Mouse (Mus musculus) neutrophil, adult 59 days (primary cell): Measurements from ENCODE around the gene Unc13b. TPM values are rescaled to one million over a fixed set of nuclear protein-coding genes. Genes with fewer than 3 reads are reported as not detected.

Source experiments
- total RNA-seq, 2 experiments: library from RNA; stranded (reverse); gene quantifications; 1 replicate in 1 of 2; 2 replicates in 1 of 2; pipeline ENCODE4 v1.2.4; 2023

Gene Unc13b
- under 1 TPM; 0.22 to 0.62 TPM for total RNA-seq

GRCm38 (mm10) chr4:43058753-43059654 is at the start of gene Unc13b:
Unc13b (plus strand) TSS chr4:43058953.

GRCm38 (mm10) chr4:43010161-43011038 is 48.4 kb upstream of the Unc13b start, which contains the start of gene Fancg:
Fancg (minus strand) TSS chr4:43010506.

GRCm38 (mm10) chr4:43025084-43025960 is 33.4 kb upstream of the Unc13b start, which contains the start of gene Pigo:
Pigo (minus strand) TSS chr4:43025819.

GRCm38 (mm10) chr4:43031237-43031995 is 27.3 kb upstream of the Unc13b start, which contains the start of gene Stoml2:
Stoml2 (minus strand) TSS chr4:43031710.

GRCm38 (mm10) chr4:43045659-43046302 is 13.0 kb upstream of the Unc13b start, which contains the start of gene Fam214b:
Fam214b (minus strand) TSS chr4:43046220.

GRCm38 (mm10) chr4:43266623-43267322 is 208.0 kb downstream of the Unc13b start, which contains the start of gene Atp8b5:
Atp8b5 (plus strand) TSS chr4:43267159.

Other genes starting within 250 kb of the Unc13b start
- gene Fam205a1, start 205.1 kb upstream of the Unc13b start, total RNA-seq, result not detected
- gene Gm12394, start 202.2 kb upstream of the Unc13b start, total RNA-seq, result not detected
- gene Fam205c, start 184.7 kb upstream of the Unc13b start, total RNA-seq, result not detected
- gene Phf24, start 142.3 kb upstream of the Unc13b start, total RNA-seq, result not detected
- gene Dnajb5, start 109.1 kb upstream of the Unc13b start, total RNA-seq, result 1 to 10 TPM; 4.9 to 6.8 TPM
- gene 1700022I11Rik, start 89.3 kb upstream of the Unc13b start, total RNA-seq, result not detected
- 100 to 1,000 TPM in 1 of 2 experiments, 10 to 100 TPM in 1; 98.6 to 105 TPM for gene Vcp, start 58.4 kb upstream of the Unc13b start, total RNA-seq
- gene Fancg, start 48.4 kb upstream of the Unc13b start, total RNA-seq, result 10 to 100 TPM; 17.5 to 21.8 TPM
- gene Pigo, start 33.1 kb upstream of the Unc13b start, total RNA-seq, result 10 to 100 TPM; 11.0 to 15.0 TPM
- gene Stoml2, start 27.2 kb upstream of the Unc13b start, total RNA-seq, result 10 to 100 TPM; 50.2 to 59.3 TPM
- 10 to 100 TPM; 44.6 to 48.2 TPM for gene Fam214b, start 12.7 kb upstream of the Unc13b start, total RNA-seq
- gene Atp8b5, start 208.2 kb downstream of the Unc13b start, total RNA-seq, result under 1 TPM in 1 of 2 experiments, not detected in 1; 0.38 TPM